Mouse (Mus musculus) adrenal gland, postnatal 4 days (tissue): ENCODE results near the gene Tyms. TPM values are rescaled to one million over a fixed set of nuclear protein-coding genes. Genes with fewer than 3 reads are reported as not detected.
A peak's percentile ranks its signal among the peaks of the same experiment; 100 is the strongest.

ENCODE experiments used
- DNase-seq, 2 experiments: peaks; one replicate each; pipeline ENCODE4 v3.0.0; 2021 to 2022; ENCODE audit warnings: low spot score in 2 of 2, mixed read lengths in 2 of 2
- long read RNA-seq, 2 experiments: library from polyadenylated mRNA; stranded (forward); transcript quantifications; one replicate each; pipeline ENCODE4 v2.0.0; 2021
- total RNA-seq, 2 experiments: library from RNA; stranded (reverse); gene quantifications; 2 replicates each; pipeline ENCODE4 v1.2.3; 2021

Tyms gene
- 10 to 100 TPM; 67.7 to 73.3 TPM for total RNA-seq
- long read RNA-seq, experiment 1, transcript Tyms-201 (7 exons, 3,163 nt), result major isoform, 56 of 66 reads
- long read RNA-seq, experiment 1, partial matches to known transcripts, result 1 of 66 reads
- long read RNA-seq, experiment 1, other reads (novel, unspliced or antisense), result 7 of 66 reads
- long read RNA-seq, experiment 2, transcript Tyms-201 (7 exons, 3,163 nt), result major isoform, 42 of 53 reads
- long read RNA-seq, experiment 2, partial matches to known transcripts, result 1 of 53 reads
- long read RNA-seq, experiment 2, other reads (novel, unspliced or antisense), result 10 of 53 reads

- peak; percentile 41 to 59 for DNase-seq
These were observed at the start of gene Tyms for GRCm38 (mm10) chr5:30072825-30073821. Gene Tyms, minus strand, starts transcription at chr5:30073617.

- DNase-seq, result no peak
These were observed 49.1 kb upstream of the Tyms start for GRCm38 (mm10) chr5:30122481-30122880.

GRCm38 (mm10) chr5:30120106-30120505 is 46.7 kb upstream of the Tyms start:
- DNase-seq, result no peak

- DNase-seq, result no peak
These were observed 45.7 kb upstream of the Tyms start for GRCm38 (mm10) chr5:30119163-30119562.

- DNase-seq, result no peak
These were observed 44.6 kb upstream of the Tyms start for GRCm38 (mm10) chr5:30118018-30118417.

GRCm38 (mm10) chr5:30115718-30116117 is 42.3 kb upstream of the Tyms start:
- DNase-seq, result no peak

GRCm38 (mm10) chr5:30114761-30115140 is 41.3 kb upstream of the Tyms start:
- DNase-seq, result no peak

GRCm38 (mm10) chr5:30113881-30114760 is 40.7 kb upstream of the Tyms start:
- DNase-seq, result peak; percentile 41 to 54

GRCm38 (mm10) chr5:30112533-30113068 is 39.2 kb upstream of the Tyms start:
- no peak for DNase-seq

GRCm38 (mm10) chr5:30111771-30112170 is 38.4 kb upstream of the Tyms start:
- no peak for DNase-seq

- no peak for DNase-seq
These were observed 37.7 kb upstream of the Tyms start for GRCm38 (mm10) chr5:30111126-30111525.

- DNase-seq, result no peak
These were observed 37.1 kb upstream of the Tyms start for GRCm38 (mm10) chr5:30110371-30111060.

GRCm38 (mm10) chr5:30109899-30110298 is 36.5 kb upstream of the Tyms start:
- no peak for DNase-seq

- DNase-seq, result no peak
These were observed 34.8 kb upstream of the Tyms start for GRCm38 (mm10) chr5:30108233-30108632.

GRCm38 (mm10) chr5:30107611-30108041 is 34.2 kb upstream of the Tyms start:
- DNase-seq, result no peak

- no peak for DNase-seq
These were observed 33.8 kb upstream of the Tyms start for GRCm38 (mm10) chr5:30107186-30107585.

- DNase-seq, result no peak
These were observed 33.3 kb upstream of the Tyms start for GRCm38 (mm10) chr5:30106756-30107155.

- DNase-seq, result peak in 1 of 2 experiments; percentile 2
These were observed 32.4 kb upstream of the Tyms start, which contains the start of gene 3110082J24Rik for GRCm38 (mm10) chr5:30105668-30106300. Gene 3110082J24Rik, minus strand, starts transcription at chr5:30106086.

- DNase-seq, result peak in 1 of 2 experiments; percentile 3
These were observed 31.6 kb upstream of the Tyms start, which contains the start of gene Garem2 for GRCm38 (mm10) chr5:30104841-30105667. Gene Garem2, plus strand, starts transcription at chr5:30105161.
